Mouse (Mus musculus) left cerebral cortex, adult 9 months (tissue): ENCODE results near the gene Fbxl12.

Experiments
- DNase-seq, 2 experiments: peaks; one replicate each; pipeline ENCODE4 v3.0.0; 2022; ENCODE audit warnings: low spot score in 2 of 2

Fbxl12 gene

DNA sequence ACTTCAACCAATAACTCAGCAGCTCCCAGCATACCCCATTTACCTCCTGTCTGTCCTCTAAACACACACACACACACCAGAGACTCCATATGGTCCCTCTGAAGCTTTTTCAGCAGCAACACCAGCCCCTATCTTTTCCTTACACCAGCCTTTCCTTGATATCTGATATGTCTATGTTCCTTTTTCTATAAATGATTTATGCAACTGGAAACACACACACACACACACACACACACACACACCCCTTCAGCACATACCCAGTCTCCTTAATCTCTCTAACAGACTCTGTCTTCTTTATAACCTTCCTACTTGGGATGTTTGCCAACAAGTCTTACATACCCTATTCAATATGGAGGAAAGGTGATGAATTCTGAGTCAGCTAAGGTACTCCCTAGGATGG lies 73.5 kb downstream of the Fbxl12 start:
- DNase-seq: no peak
